Mouse (Mus musculus) duodenum, adult 2 months (tissue): ENCODE measurements around the gene Cog1. TPM values are rescaled to one million over a fixed set of nuclear protein-coding genes. Genes with fewer than 3 reads are reported as not detected.

Experiments used
- polyA plus RNA-seq: library from polyadenylated mRNA; depleted of rRNA; stranded (reverse); fragments of >200 nt; gene quantifications from 2 replicates; pipeline ENCODE4 v1.2.3, GENCODE M21; 2012; ENCODE audit warnings: low replicate concordance; rRNA removed

The Cog1 gene
- polyA plus RNA-seq = 40.2 and 45.0 TPM in 2 replicates

GRCm38 (mm10) chr11:113648690-113649352 lies at the start of gene Cog1:
TSS of gene Cog1 (plus strand) at chr11:113649169.

GRCm38 (mm10) chr11:113618672-113619419 lies 30.1 kb upstream of the Cog1 start, which contains the start of gene Sstr2:
TSS of gene Sstr2 (plus strand) at chr11:113619342.

GRCm38 (mm10) chr11:113649353-113650210 lies 613 bp downstream of the Cog1 start, which contains the start of gene Slc39a11:
TSS of gene Slc39a11 (minus strand) at chr11:113650079.

DNA sequence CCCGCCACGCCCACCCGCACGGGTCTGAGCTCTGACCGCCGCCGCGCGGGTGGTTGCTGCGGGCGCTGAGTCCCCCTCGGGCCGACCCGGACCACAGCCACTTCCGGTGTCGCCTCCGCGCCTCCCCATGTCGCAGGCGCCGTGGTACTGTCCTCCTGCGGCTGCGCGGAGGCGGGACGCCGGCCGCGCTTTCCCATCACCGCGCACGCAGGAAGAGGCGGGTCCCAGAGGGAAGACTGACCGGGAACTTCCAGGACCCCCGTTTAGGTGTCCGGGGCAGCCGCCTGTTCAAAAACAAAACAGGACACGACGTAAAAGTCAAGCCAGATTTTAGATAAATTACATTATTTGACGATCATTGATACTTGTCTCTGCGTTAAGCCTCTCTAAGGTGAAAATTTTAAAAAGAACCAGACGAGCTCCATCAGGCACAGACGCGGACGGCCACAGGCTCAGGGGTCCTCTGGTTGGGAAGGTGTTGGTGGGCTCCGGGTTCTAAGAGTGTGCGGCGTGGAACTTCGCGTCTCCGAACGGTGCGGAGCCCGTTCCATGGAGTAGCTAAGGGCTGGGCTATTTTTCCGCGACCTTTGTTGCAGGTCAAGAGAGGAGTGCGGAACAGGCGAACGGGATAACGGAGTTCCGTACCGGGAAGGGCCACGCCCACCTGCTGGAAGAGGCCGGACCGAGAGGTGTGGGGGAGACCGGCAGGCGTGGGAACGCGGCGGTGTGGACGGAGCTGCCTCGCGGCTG lies 35.2 kb downstream of the Cog1 start, which contains the start of the genes Fam104a and D11Wsu47e:
TSS of gene Fam104a (minus strand) at position 199 of the 750 bp plus-strand sequence.
TSS of gene D11Wsu47e (plus strand) at position 456 of the 750 bp plus-strand sequence.

GRCm38 (mm10) chr11:113709731-113710256 lies 60.8 kb downstream of the Cog1 start, which contains the start of gene Cpsf4l:
TSS of gene Cpsf4l (minus strand) at chr11:113710017.

Other genes starting within 250 kb of the Cog1 start
- gene Sstr2, start 29.8 kb upstream of the Cog1 start, polyA plus RNA-seq = 0.40 and 1.5 TPM in 2 replicates
- gene Slc39a11, start 910 bp downstream of the Cog1 start, polyA plus RNA-seq = 46.2 and 59.4 TPM in 2 replicates
- gene Fam104a, start 35.0 kb downstream of the Cog1 start, polyA plus RNA-seq = 39.0 and 50.2 TPM in 2 replicates
- 2.1 and 2.4 TPM in 2 replicates for gene D11Wsu47e, start 35.2 kb downstream of the Cog1 start, polyA plus RNA-seq
- not detected in 2 replicates for gene Cpsf4l, start 60.8 kb downstream of the Cog1 start, polyA plus RNA-seq
- 37.4 and 41.7 TPM in 2 replicates for gene Cdc42ep4, start 102.7 kb downstream of the Cog1 start, polyA plus RNA-seq